Mouse (Mus musculus) intestine, postnatal 0 days (tissue): ENCODE data around the gene Itgb1bp1. TPM values are rescaled to one million over a fixed set of nuclear protein-coding genes. Genes with fewer than 3 reads are reported as not detected.

Experiments
- ATAC-seq: fragments of 200-750 bp; cut with Nextera tagmentation; 2 replicates; pipeline ENCODE4 v1.8.0; 2017; ENCODE audit warnings: mild to moderate bottlenecking, moderate TSS enrichment, moderate library complexity
- H3K27ac ChIP-seq: fragments of 300-500 bp; sonication (generic); 2 replicates; pipeline ENCODE4 v1.5.1; 2014; ENCODE audit warnings: mild to moderate bottlenecking, low read depth, low read length, moderate library complexity
- H3K27me3 ChIP-seq: fragments of 300-500 bp; sonication (generic); replicated peaks from 2 replicates; pipeline ENCODE4 v1.6.1; 2014; ENCODE audit warnings: low read length, mixed read lengths; ENCODE audit not compliant: control insufficient read depth, insufficient read depth
- H3K36me3 ChIP-seq: fragments of 300-500 bp; sonication (generic); 2 replicates; pipeline ENCODE4 v1.6.1; 2014; ENCODE audit warnings: mild to moderate bottlenecking, moderate library complexity; ENCODE audit not compliant: control insufficient read depth, insufficient read depth
- H3K4me1 ChIP-seq: fragments of 300-500 bp; sonication (generic); replicated peaks from 2 replicates; pipeline ENCODE4 v1.6.1; 2014; ENCODE audit warnings: antibody characterized with exemption, low read length, mixed read lengths; ENCODE audit not compliant: control insufficient read depth, insufficient read depth
- H3K4me2 ChIP-seq: fragments of 300-500 bp; sonication (generic); replicated peaks from 2 replicates; pipeline ENCODE4 v1.6.1; 2014; ENCODE audit warnings: low read depth, mild to moderate bottlenecking, moderate library complexity
- H3K4me3 ChIP-seq: fragments of 300-500 bp; sonication (generic); 2 replicates; pipeline ENCODE4 v1.5.1; 2014; ENCODE audit warnings: low read depth, low read length
- H3K9ac ChIP-seq: fragments of 300-500 bp; sonication (generic); 2 replicates; pipeline ENCODE4 v1.6.1; 2014; ENCODE audit warnings: mild to moderate bottlenecking, low read depth, low read length
- H3K9me3 ChIP-seq: fragments of 300-500 bp; sonication (generic); 2 replicates; pipeline ENCODE4 v1.6.1; 2016; ENCODE audit warnings: mixed run types; ENCODE audit not compliant: control insufficient read depth
- CTCF ChIP-seq: sonication (generic); IDR thresholded peaks from 2 replicates; pipeline ENCODE4 v1.5.1; 2016; ENCODE audit warnings: low read depth, mild to moderate bottlenecking, control low read depth, antibody characterized with exemption, moderate library complexity
- WGBS: fragments of 180-500 bp; shearing (Covaris S2); extraction: QIAGEN DNeasy Blood & Tissue Kit; methylation state at CpG from one replicate; pipeline ENCODE4 v1.1.7; 2014; 5-methylcytosine and 5-hydroxymethylcytosine counted together
- polyA plus RNA-seq: library from polyadenylated mRNA; unstranded; fragments of >200 nt; fragmentation: Nextera tagmentation; extraction: Ambion mirVana; gene quantifications from 2 replicates; pipeline ENCODE4 v1.2.1, GENCODE M21; 2015

Itgb1bp1 gene
- polyA plus RNA-seq, 1 experiment from 2014 or later: 34.4 TPM

- H3K4me2 ChIP-seq: no peak overlapping the region
- H3K27me3 ChIP-seq: no peaks in the 10 kb centered on the region
- H3K4me3 ChIP-seq: no peak overlapping the region
- WGBS: 73% methylated on average over 10 of the region's 10 CpGs
- no peaks in the 10 kb centered on the region for H3K4me1 ChIP-seq
- no peak overlapping the region for H3K27ac ChIP-seq
- no peak for ATAC-seq
- no peaks in the 10 kb centered on the region for H3K36me3 ChIP-seq
- H3K9me3 ChIP-seq: no peaks in the 10 kb centered on the region
- TF ChIP-seq CTCF: no peak
- no peak overlapping the region for H3K9ac ChIP-seq
Observed at GRCm38 (mm10) chr12:21201485-21202269, 84.4 kb downstream of the Itgb1bp1 start.

- Histone ChIP-seq H3K4me2 (no peak overlapping the region), H3K27ac (no peak overlapping the region), H3K9me3 (no peaks in the 10 kb centered on the region), H3K27me3 (no peaks in the 10 kb centered on the region), H3K9ac (no peak overlapping the region), H3K36me3 (no peaks in the 10 kb centered on the region), H3K4me1 (no peaks in the 10 kb centered on the region), H3K4me3 (no peak overlapping the region)
- WGBS: 74% methylated on average over 8 of the region's 8 CpGs
- peak; percentile 48; the same call in 1 of the 2 replicates for ATAC-seq
- TF ChIP-seq CTCF: no peak
Observed at GRCm38 (mm10) chr12:21200613-21201012, 85.5 kb downstream of the Itgb1bp1 start.

GRCm38 (mm10) chr12:21196420-21196819, 89.7 kb downstream of the Itgb1bp1 start:
- Histone ChIP-seq H3K4me3 (no peak overlapping the region), H3K27ac (no peak overlapping the region), H3K9ac (no peak overlapping the region), H3K4me2 (no peak overlapping the region), H3K36me3 (peaks cover 2% of the 10 kb centered on the region; the same call in 1 of the 2 replicates), H3K4me1 (no peaks in the 10 kb centered on the region), H3K27me3 (no peaks in the 10 kb centered on the region), H3K9me3 (no peaks in the 10 kb centered on the region)
- TF ChIP-seq CTCF: no peak
- WGBS: 81% methylated on average over 4 of the region's 4 CpGs
- ATAC-seq: no peak

GRCm38 (mm10) chr12:21195497-21195896, 90.6 kb downstream of the Itgb1bp1 start:
- Histone ChIP-seq H3K36me3 (peaks cover 7% of the 10 kb centered on the region; the same call in 1 of the 2 replicates), H3K9me3 (no peaks in the 10 kb centered on the region), H3K4me3 (no peak overlapping the region), H3K27me3 (no peaks in the 10 kb centered on the region), H3K9ac (no peak overlapping the region), H3K4me1 (no peaks in the 10 kb centered on the region), H3K27ac (no peak overlapping the region), H3K4me2 (no peak overlapping the region)
- TF ChIP-seq CTCF: no peak
- WGBS: 90% methylated on average over 2 of the region's 3 CpGs
- no peak for ATAC-seq

GRCm38 (mm10) chr12:21191546-21191945, 94.5 kb downstream of the Itgb1bp1 start:
- no peaks in the 10 kb centered on the region for H3K27me3 ChIP-seq
- H3K9ac ChIP-seq: no peak overlapping the region
- no peak overlapping the region for H3K27ac ChIP-seq
- WGBS: 75% methylated on average over 2 of the region's 2 CpGs
- no peak for ATAC-seq
- no peak overlapping the region for H3K4me3 ChIP-seq
- H3K4me1 ChIP-seq: no peaks in the 10 kb centered on the region
- H3K9me3 ChIP-seq: no peaks in the 10 kb centered on the region
- H3K36me3 ChIP-seq: peaks cover 7% of the 10 kb centered on the region; the same call in 1 of the 2 replicates
- H3K4me2 ChIP-seq: no peak overlapping the region
- TF ChIP-seq CTCF: no peak

Other genes with a start within 250 kb of the Itgb1bp1 start
- 41.6 and 44.3 TPM in 2 replicates for gene Cpsf3, start 893 bp downstream of the Itgb1bp1 start, polyA plus RNA-seq
- gene Iah1, start 30.1 kb upstream of the Itgb1bp1 start, polyA plus RNA-seq: 91.3 and 111 TPM in 2 replicates
- gene Adam17, start 87.3 kb upstream of the Itgb1bp1 start, polyA plus RNA-seq: 11.2 and 11.8 TPM in 2 replicates
- 235 TPM in 2 replicates for gene Ywhaq, start 131.4 kb upstream of the Itgb1bp1 start, polyA plus RNA-seq